Mouse (Mus musculus) myocyte (in vitro differentiated cells): ENCODE data around the gene Susd1.

ENCODE experiments used
- CEBPB ChIP-seq: IDR thresholded peaks from 2 replicates; pipeline ENCODE4 v1.6.1; 2011; ENCODE audit warnings: mild to moderate bottlenecking, moderate library complexity; ENCODE audit not compliant: poor library complexity, insufficient read depth, severe bottlenecking
- MAX ChIP-seq: IDR thresholded peaks from one replicate; pipeline ENCODE4 v1.6.1; 2011; ENCODE audit warnings: low read depth, mild to moderate bottlenecking, control low read depth
- MYOG ChIP-seq, 3 experiments: IDR thresholded peaks; one replicate each; pipeline ENCODE4 v1.6.1; 2011; ENCODE audit warnings: control low read depth in 2 of 3, low read depth in 2 of 3, mild to moderate bottlenecking in 2 of 3; ENCODE audit not compliant: insufficient read length in 2 of 3, control insufficient read depth in 1 of 3, insufficient read depth in 1 of 3
- POLR2A ChIP-seq: IDR thresholded peaks from one replicate; pipeline ENCODE4 v1.6.1; 2011; ENCODE audit warnings: low read depth, mild to moderate bottlenecking, control low read depth, moderate library complexity; ENCODE audit not compliant: insufficient read length
- USF1 ChIP-seq: IDR thresholded peaks from one replicate; pipeline ENCODE4 v1.6.1; 2011; ENCODE audit warnings: low read depth, mild to moderate bottlenecking, control low read depth, moderate library complexity

GRCm38 (mm10) chr4:59328821-59329220 lies 109.6 kb downstream of the Susd1 start:
- TF ChIP-seq CEBPB: no peak
- no peak for TF ChIP-seq MAX
- TF ChIP-seq POLR2A: no peak
- TF ChIP-seq USF1: no peak
- no peak for TF ChIP-seq MYOG (IDR thresholded peaks at IDR 0.05; ENCODE audit: control insufficient read depth in 1 of 3, insufficient read depth in 1 of 3, insufficient read length in 2 of 3, low read depth in 2 of 3)
